Mouse (Mus musculus) G1E (cell line): ENCODE data around the gene Atxn7l1.

Experiments
- CTCF ChIP-seq: IDR thresholded peaks from 2 replicates; pipeline ENCODE4 v1.5.1; 2012; ENCODE audit warnings: low read depth, low read length, inconsistent platforms, mixed read lengths
- TAL1 ChIP-seq: conservative IDR thresholded peaks from 2 replicates; pipeline ENCODE4 v1.6.1; 2012; ENCODE audit warnings: low read depth, low read length, inconsistent platforms, mixed read lengths

- no peak for TF ChIP-seq CTCF
- no peak for TF ChIP-seq TAL1
Measured at GRCm38 (mm10) chr12:33314924-33315643, 167.6 kb downstream of the Atxn7l1 start.
